Mouse (Mus musculus): Measurements from ENCODE around the gene Uvssa. TPM values are rescaled to one million over a fixed set of nuclear protein-coding genes. Genes with fewer than 3 reads are reported as not detected.

The Uvssa gene
- polyA plus RNA-seq, 1 experiment from 2014 or later: 8.7 TPM

DNA sequence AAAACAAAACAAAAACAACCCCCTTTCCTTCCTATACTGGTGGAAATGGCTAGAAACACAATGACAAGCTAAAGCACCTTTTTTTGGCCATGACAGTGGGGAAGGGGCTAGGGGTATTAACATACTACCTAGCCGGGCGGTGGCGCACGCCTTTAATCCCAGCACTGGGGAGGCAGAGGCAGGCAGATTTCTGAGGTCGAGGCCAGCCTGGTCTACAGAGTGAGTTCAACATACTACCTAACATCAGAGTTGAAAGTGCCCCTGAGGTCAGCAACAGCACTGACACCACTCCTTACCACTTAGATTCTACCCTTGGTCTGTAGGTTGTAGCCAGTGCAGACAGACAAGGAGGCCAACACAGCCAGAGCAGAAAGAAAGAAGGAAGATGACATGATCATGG is 29.1 kb upstream of the Uvssa start:
- no peak overlapping the region for H3K4me2 ChIP-seq

DNA sequence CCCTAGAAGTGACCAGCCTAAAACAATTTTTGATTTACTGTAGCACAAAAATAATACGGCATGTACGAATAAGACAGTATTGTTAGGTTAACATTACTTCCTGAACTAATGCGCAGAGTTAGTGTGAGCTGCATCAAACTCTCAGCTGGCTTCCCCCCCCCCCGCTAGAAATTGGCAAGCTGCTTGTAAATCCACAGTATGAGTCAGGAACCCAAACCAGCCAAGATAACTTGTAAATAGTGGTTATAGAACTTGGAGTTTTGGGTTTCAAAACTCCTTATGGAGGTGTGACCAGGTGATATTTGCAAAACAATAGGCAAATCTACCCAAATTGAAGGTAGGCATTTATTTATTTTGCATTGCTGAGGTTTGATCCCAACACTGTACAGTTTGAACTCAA is 28.6 kb upstream of the Uvssa start:
- Histone ChIP-seq H3K4me3 (replicated peaks) (no peak overlapping the region), H3K9me3 (no peaks in the 10 kb centered on the region), H3K4me2 (no peak overlapping the region), H3K9ac (no peak overlapping the region), H3K27ac (no peak overlapping the region), H3K27me3 (replicated peaks) (no peaks in the 10 kb centered on the region), H3K4me1 (0 out of 2 replicates have a peak, but pooled peaks cover 3% of the 10 kb centered on the region), H3K36me3 (no peaks in the 10 kb centered on the region)
- WGBS: 69% methylated on average over 4 of the region's 4 CpGs
- ATAC-seq (ENCODE audit: insufficient read depth, low FRiP score, low read depth): no peak

More for the DNA sequence above, 29.1 kb upstream of the Uvssa start:
- WGBS: 97% methylated on average over 5 of the region's 5 CpGs
- no peaks in the 10 kb centered on the region for H3K9me3 ChIP-seq
- H3K9ac ChIP-seq: no peak overlapping the region
- H3K4me1 ChIP-seq: 0 out of 2 replicates have a peak, but pooled peaks cover 3% of the 10 kb centered on the region
- no peak overlapping the region for H3K4me3 ChIP-seq (replicated peaks)
- H3K27ac ChIP-seq: no peak overlapping the region
- no peak for ATAC-seq (ENCODE audit: insufficient read depth, low FRiP score, low read depth)
- no peaks in the 10 kb centered on the region for H3K27me3 ChIP-seq (replicated peaks)
- no peaks in the 10 kb centered on the region for H3K36me3 ChIP-seq

DNA sequence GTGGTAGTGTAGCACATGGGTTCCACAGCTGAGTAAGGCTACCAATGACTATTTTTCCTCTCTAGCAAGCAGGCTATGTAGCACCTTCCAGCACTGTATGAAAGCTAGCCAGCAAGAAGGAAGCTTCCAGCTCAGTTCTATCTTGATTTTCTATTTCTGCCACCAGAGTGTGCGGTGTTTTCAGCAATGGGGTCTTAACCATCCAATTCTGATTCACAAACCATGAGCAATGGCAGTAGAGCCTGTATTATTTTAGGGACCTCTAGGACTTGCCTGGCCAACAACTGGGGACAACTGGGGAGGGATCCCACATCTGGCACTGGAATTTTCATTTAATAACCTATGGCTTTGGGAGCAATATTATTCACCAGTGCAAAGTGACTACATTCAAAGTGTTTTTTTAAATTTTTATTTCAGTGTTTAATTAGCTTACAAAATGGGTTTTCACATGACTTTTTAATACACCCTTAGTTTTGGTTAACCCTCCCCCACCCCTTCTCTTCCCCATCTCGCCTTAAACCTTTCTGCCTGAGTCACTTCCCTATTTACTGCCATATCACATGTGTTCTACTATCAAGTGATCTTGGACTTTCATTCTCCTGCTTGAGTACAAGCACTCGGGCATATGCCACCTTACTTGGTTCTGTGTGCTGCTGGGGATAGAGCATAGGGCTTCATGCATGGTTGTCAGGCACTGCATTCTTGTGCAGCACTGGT is 26.6 kb upstream of the Uvssa start:
- no peaks in the 10 kb centered on the region for H3K36me3 ChIP-seq
- H3K27ac ChIP-seq: no peak overlapping the region
- 0 out of 2 replicates have a peak, but pooled peaks cover 3% of the 10 kb centered on the region for H3K4me1 ChIP-seq
- H3K9me3 ChIP-seq: no peaks in the 10 kb centered on the region
- 72% methylated on average over 3 of the region's 3 CpGs for WGBS
- H3K4me3 ChIP-seq (replicated peaks): no peak overlapping the region
- H3K27me3 ChIP-seq (replicated peaks): no peaks in the 10 kb centered on the region
- no peak for ATAC-seq (ENCODE audit: insufficient read depth, low FRiP score, low read depth)
- no peak overlapping the region for H3K9ac ChIP-seq
- 0 out of 2 replicates have a peak overlapping the region, but pooled peaks have one; percentile 2 for H3K4me2 ChIP-seq

DNA sequence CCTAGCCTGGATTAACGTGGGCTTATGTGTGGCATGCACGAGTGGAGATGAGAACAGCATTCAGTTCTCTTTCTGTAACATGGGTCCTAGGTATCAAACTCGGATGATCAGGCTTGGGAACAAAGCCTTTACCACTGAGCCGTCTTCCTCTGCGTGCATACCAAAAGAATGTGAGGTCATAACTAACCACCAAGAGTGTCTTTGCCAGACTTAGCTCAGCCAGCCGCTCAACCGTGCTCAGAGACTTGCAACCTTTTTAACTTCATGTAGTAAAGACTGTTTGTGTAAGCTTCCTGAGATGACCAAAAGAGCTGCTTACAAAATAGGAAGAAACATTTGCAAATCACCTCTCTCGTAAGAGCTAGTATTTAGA is 26.1 kb upstream of the Uvssa start:
- Histone ChIP-seq H3K4me2 (0 out of 2 replicates have a peak overlapping the region, but pooled peaks have one; percentile 2), H3K9ac (no peak overlapping the region), H3K36me3 (no peaks in the 10 kb centered on the region), H3K4me1 (0 out of 2 replicates have a peak, but pooled peaks cover 3% of the 10 kb centered on the region), H3K4me3 (replicated peaks) (no peak overlapping the region), H3K27ac (no peak overlapping the region), H3K27me3 (replicated peaks) (no peaks in the 10 kb centered on the region), H3K9me3 (no peaks in the 10 kb centered on the region)
- 73% methylated on average over 8 of the region's 8 CpGs for WGBS
- no peak for ATAC-seq (ENCODE audit: insufficient read depth, low FRiP score, low read depth)

DNA sequence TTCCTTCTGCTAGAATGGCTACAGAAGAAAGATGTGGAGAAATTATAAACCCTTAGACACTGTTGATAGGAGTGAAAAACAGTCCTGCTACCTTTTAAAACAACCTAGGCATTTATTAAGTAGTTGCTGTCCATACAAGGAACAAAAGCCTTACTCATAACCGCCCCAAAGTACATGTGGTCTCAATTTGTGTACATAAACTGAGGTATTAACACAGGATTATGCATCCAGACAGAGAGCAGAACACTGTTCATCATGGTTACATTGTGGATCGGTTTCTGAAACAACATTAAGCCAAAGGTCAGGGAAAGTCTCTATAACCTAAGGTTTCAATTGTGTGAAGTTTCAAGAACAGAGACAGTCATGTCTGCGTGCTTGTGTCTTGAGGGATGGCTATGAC is 25.3 kb upstream of the Uvssa start:
- H3K4me2 ChIP-seq: no peak overlapping the region
- no peaks in the 10 kb centered on the region for H3K36me3 ChIP-seq
- H3K4me1 ChIP-seq: no peaks in the 10 kb centered on the region
- WGBS: 60% methylated on average over 3 of the region's 3 CpGs
- H3K9ac ChIP-seq: no peak overlapping the region
- no peak overlapping the region for H3K27ac ChIP-seq
- no peak overlapping the region for H3K4me3 ChIP-seq (replicated peaks)
- ATAC-seq (ENCODE audit: insufficient read depth, low FRiP score, low read depth): no peak
- no peaks in the 10 kb centered on the region for H3K27me3 ChIP-seq (replicated peaks)
- H3K9me3 ChIP-seq: no peaks in the 10 kb centered on the region

DNA sequence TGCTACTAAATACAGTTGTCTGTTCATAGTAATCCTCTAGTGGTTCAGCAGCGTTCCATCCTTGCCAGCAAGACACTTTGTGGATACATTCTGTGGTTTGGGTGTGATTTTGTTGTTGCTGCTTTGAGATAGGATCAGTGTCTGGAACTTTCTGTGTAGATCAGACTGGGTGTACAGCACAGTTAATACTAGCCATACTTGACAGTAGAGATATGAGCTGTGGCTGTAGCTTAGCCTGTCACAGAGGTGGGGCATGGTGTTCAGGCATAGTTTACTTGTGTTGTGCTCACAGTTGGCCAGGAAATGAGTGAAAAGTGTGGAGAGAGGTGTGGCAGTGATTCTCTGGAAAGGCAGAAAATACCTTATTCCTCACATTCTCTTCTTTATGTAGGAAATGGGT is 20.9 kb upstream of the Uvssa start:
- H3K9me3 ChIP-seq: no peaks in the 10 kb centered on the region
- WGBS: 95% methylated on average over 1 of the region's 1 CpGs
- H3K4me3 ChIP-seq (replicated peaks): no peak overlapping the region
- H3K36me3 ChIP-seq: peaks cover 6% of the 10 kb centered on the region
- no peak overlapping the region for H3K9ac ChIP-seq
- no peak overlapping the region for H3K4me2 ChIP-seq
- no peak overlapping the region for H3K27ac ChIP-seq
- no peak for ATAC-seq (ENCODE audit: insufficient read depth, low FRiP score, low read depth)
- H3K4me1 ChIP-seq: no peaks in the 10 kb centered on the region
- H3K27me3 ChIP-seq (replicated peaks): no peaks in the 10 kb centered on the region

DNA sequence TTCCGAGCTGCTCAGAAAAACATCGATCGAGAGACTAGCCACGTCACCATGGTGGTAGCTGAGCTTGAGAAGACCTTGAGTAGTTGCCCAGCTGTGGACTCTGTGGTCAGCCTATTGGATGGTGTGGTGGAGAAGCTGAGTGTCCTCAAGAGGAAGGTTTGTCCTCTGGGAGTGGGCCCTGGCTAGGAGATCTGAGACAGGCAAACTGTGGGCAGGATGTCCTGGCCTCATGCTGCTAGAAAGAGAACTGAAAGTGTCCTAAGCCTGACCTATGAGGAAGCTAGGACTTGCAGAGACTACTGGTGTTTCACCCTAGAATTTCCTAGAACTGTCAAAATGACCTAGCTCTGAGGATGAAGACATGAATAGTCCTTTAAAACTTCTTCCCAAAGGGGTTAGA is 19.9 kb upstream of the Uvssa start:
- no peak overlapping the region for H3K4me2 ChIP-seq
- no peaks in the 10 kb centered on the region for H3K9me3 ChIP-seq
- ATAC-seq (ENCODE audit: insufficient read depth, low FRiP score, low read depth): no peak
- no peak overlapping the region for H3K9ac ChIP-seq
- no peak overlapping the region for H3K4me3 ChIP-seq (replicated peaks)
- H3K27ac ChIP-seq: no peak overlapping the region
- H3K27me3 ChIP-seq (replicated peaks): no peaks in the 10 kb centered on the region
- H3K4me1 ChIP-seq: no peaks in the 10 kb centered on the region
- peaks cover 12% of the 10 kb centered on the region for H3K36me3 ChIP-seq
- 84% methylated on average over 4 of the region's 4 CpGs for WGBS

DNA sequence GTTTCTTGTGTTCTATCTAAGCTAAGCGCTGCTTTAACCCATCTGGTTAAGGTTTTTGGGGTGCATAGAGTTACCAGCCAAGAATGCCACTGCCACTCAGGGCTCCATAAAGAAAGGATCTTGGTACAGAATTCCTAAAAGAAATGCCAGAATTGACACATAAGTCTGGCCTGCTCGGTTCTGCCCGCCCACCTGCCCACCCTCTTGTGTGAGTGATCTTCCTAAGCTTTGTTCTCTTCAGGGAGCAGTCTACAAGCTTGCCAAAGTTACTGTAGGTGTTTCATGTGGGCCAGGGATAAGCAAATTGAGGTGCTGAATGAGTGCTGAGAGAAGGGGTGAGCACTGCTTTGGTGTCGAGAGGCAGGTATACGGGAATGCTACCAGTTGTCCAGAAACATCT is 15.1 kb upstream of the Uvssa start:
- WGBS: 93% methylated on average over 5 of the region's 5 CpGs
- ATAC-seq (ENCODE audit: insufficient read depth, low FRiP score, low read depth): no peak

DNA sequence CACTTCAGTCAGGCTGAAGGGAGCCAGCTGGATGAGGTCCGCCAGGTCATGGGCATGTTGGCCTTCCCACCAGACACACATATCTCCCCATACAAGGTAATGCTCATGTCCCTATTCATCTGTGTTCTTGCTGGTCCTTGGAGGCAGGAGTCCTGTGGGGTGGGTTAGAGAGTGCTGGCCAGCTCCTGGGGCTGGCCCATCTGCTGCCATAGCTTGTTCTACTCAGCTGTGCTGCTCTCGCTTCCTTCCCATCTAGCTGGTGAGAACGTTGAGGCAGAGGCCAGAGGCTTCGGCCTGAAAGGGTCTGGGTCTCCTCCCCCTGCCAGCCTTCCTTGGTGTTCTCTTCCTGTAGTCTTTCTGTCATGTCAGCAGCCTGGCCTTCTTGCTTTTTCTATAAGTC is 9.7 kb upstream of the Uvssa start:
- Histone ChIP-seq H3K4me2 (no peak overlapping the region), H3K9me3 (no peaks in the 10 kb centered on the region), H3K27ac (no peak overlapping the region), H3K4me1 (no peaks in the 10 kb centered on the region), H3K9ac (no peak overlapping the region), H3K27me3 (replicated peaks) (no peaks in the 10 kb centered on the region), H3K4me3 (replicated peaks) (no peak overlapping the region), H3K36me3 (peaks cover 59% of the 10 kb centered on the region)
- WGBS: 90% methylated on average over 4 of the region's 4 CpGs
- ATAC-seq (ENCODE audit: insufficient read depth, low FRiP score, low read depth): no peak

More for the DNA sequence above, 15.1 kb upstream of the Uvssa start:
- Histone ChIP-seq H3K4me2 (no peak overlapping the region), H3K27me3 (replicated peaks) (no peaks in the 10 kb centered on the region), H3K9me3 (no peaks in the 10 kb centered on the region), H3K4me3 (replicated peaks) (no peak overlapping the region), H3K27ac (no peak overlapping the region), H3K4me1 (no peaks in the 10 kb centered on the region), H3K36me3 (peaks cover 47% of the 10 kb centered on the region), H3K9ac (no peak overlapping the region)

DNA sequence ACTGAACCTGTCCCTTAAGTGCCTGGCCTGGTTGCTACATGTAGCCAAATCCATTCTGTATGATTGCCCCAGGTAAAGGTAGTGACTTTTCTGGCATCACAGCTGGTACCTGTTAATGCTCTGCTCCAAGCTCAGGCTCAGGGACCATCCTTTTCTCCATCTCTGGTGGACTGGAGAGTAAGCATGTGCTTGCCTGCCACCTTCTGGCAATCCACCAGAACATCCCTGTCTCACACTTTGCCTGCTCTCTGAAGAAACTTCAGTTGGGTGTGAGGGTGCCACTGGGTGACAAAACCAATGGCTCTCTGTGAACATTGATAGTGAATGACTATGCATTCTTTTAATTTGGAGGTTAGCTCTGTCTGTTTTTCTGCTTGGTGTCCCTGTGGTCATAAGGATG is 7.2 kb upstream of the Uvssa start:
- H3K4me3 ChIP-seq (replicated peaks): no peak overlapping the region
- H3K9ac ChIP-seq: no peak overlapping the region
- H3K27me3 ChIP-seq (replicated peaks): no peaks in the 10 kb centered on the region
- no peak overlapping the region for H3K27ac ChIP-seq
- no peak overlapping the region for H3K4me2 ChIP-seq
- ATAC-seq (ENCODE audit: insufficient read depth, low FRiP score, low read depth): no peak
- no peaks in the 10 kb centered on the region for H3K4me1 ChIP-seq
- H3K9me3 ChIP-seq: no peaks in the 10 kb centered on the region
- peaks cover 40% of the 10 kb centered on the region for H3K36me3 ChIP-seq

DNA sequence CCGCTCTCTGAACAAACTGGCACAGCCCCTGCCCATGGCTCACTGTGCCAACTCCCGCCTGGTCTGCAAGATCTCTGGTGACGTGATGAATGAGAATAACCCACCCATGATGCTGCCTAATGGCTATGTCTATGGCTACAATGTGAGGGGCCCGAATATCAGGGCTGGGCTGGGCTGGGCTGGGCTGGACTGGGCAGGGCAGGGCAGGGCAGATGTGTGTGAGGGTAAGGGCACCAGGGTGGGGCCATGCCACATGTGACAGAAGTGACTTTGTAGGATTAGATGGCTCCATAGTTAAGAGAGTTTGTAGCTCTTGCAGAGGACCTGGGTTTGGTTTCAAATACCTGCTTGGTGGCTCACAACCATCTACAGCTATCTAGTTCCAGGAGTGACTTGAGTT is 6.7 kb upstream of the Uvssa start:
- H3K27ac ChIP-seq: no peak overlapping the region
- H3K9me3 ChIP-seq: no peaks in the 10 kb centered on the region
- no peaks in the 10 kb centered on the region for H3K4me1 ChIP-seq
- ATAC-seq (ENCODE audit: insufficient read depth, low FRiP score, low read depth): peak; percentile 66; the same call in 1 of the 2 replicates
- H3K27me3 ChIP-seq (replicated peaks): no peaks in the 10 kb centered on the region
- no peak overlapping the region for H3K4me3 ChIP-seq (replicated peaks)
- no peak overlapping the region for H3K4me2 ChIP-seq
- H3K36me3 ChIP-seq: peaks cover 37% of the 10 kb centered on the region
- WGBS: 86% methylated on average over 4 of the region's 4 CpGs
- no peak overlapping the region for H3K9ac ChIP-seq

DNA sequence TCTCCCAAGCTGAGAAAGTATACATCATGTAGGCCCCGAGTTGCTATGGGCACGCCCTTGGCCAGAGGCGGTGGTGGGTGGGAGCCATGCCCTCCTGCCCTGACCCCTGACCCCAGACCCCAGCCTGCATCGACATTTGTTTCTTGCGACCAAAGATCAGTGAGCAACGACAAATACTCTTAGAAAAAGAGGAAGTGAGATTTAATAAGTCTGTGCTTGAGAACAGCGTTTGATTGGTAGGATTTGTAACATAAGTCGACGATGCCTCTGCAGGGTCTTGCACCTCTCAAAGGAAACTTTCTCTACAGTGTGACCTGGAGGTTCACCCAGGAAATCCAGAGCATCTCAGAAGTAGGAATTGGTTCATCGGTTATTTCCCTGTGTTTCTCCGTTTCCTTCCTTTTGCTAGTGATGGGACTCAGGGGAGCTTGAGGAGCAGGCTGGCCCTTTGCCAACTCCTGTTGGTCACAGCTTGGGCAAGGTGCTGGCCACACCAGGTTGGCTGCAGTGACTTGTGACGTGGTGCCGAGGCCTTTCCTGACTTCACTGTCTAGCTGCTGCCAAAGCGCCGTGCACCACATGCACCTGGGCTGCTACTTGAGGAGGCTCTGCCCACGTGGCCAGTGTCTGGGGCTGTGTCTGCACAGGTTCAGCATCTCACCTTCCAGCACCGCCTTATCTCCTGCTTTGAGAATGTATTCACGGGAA is 5.9 kb upstream of the Uvssa start:
- ATAC-seq (ENCODE audit: insufficient read depth, low FRiP score, low read depth): no peak
- no peak overlapping the region for H3K4me3 ChIP-seq (replicated peaks)
- H3K9me3 ChIP-seq: no peaks in the 10 kb centered on the region
- WGBS: 76% methylated on average over 18 of the region's 18 CpGs
- no peaks in the 10 kb centered on the region for H3K27me3 ChIP-seq (replicated peaks)
- H3K4me1 ChIP-seq: no peaks in the 10 kb centered on the region
- no peak overlapping the region for H3K9ac ChIP-seq
- peaks cover 32% of the 10 kb centered on the region for H3K36me3 ChIP-seq
- H3K4me2 ChIP-seq: no peak overlapping the region
- H3K27ac ChIP-seq: no peak overlapping the region

All from stomach, embryonic 15.5 days (tissue).